Mouse (Mus musculus): ENCODE data around the gene Pnkd.

DNA sequence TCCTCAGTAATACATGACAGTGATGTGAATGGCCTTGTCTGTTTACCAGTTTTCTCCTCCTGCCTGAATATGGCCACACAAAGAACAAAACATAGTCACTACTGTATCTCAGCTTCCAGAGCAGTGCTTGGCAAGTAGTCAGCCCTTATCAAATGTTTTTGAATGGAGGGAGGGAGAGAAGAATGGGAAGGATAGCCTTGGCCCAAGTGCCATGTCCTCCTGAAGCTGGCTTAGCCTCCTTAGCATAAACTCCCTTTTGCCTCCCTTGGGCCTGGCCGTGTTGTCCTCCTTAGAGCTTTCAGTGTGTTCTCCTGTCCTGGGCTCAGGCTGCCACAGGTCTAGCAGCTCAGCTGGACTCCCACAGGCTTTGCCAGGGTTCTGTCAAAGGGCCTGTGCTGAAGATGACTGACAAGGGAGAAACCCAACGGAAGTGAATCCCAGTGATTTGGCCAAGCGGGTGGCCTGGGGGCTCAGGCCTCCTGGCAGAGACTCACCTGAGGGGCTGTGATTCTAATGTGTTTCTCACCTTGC lies 52.6 kb downstream of the Pnkd start:
- no peak for TF ChIP-seq CTCF (conservative IDR thresholded peaks at IDR 0.05 in 1 of 2, IDR thresholded peaks at IDR 0.05 in 1 of 2; ENCODE audit: low read depth in 2 of 2, low read length in 2 of 2)
- TF ChIP-seq PAX5 (IDR thresholded peaks at IDR 0.05; ENCODE audit: low read length) = no peak
- TF ChIP-seq POLR2A (IDR thresholded peaks at IDR 0.05; ENCODE audit: low read depth, low read length) = no peak
- TF ChIP-seq KAT2A (IDR thresholded peaks at IDR 0.05; ENCODE audit: insufficient replicate concordance, low read length) = no peak
- no peak for TF ChIP-seq E2F4 (IDR thresholded peaks at IDR 0.05; ENCODE audit: insufficient replicate concordance, low read depth, low read length)
- no peak for TF ChIP-seq RAD21 (IDR thresholded peaks at IDR 0.05; ENCODE audit: low read depth, low read length)
- no peak for TF ChIP-seq USF1 (IDR thresholded peaks at IDR 0.05; ENCODE audit: low read depth, low read length)
